Mouse (Mus musculus) right cerebral cortex, postnatal 10 days (tissue): ENCODE results near the gene Trpc3.
A peak's percentile ranks its signal among the peaks of the same experiment; 100 is the strongest.
"Not testable (repeated sequence)": the region's sequence is repeated elsewhere in the genome, so short reads cannot be mapped to it uniquely, and the experiment has no call there.

Experiments
- DNase-seq, 2 experiments: peaks; one replicate each; pipeline ENCODE4 v3.0.0; 2021; ENCODE audit warnings: low spot score in 2 of 2

Gene Trpc3

GRCm38 (mm10) chr3:36599773-36600172, 90.2 kb downstream of the Trpc3 start:
- DNase-seq, result not testable (repeated sequence)

GRCm38 (mm10) chr3:36598811-36599210, 91.2 kb downstream of the Trpc3 start:
- no peak for DNase-seq

GRCm38 (mm10) chr3:36571827-36572378, 118.1 kb downstream of the Trpc3 start, which contains the start of gene Ccna2:
TSS of gene Ccna2 (minus strand) at chr3:36572150.
- peak; percentile 99 for DNase-seq

- DNase-seq, result no peak
Observed at GRCm38 (mm10) chr3:36571361-36571826, 118.6 kb downstream of the Trpc3 start.
